Mouse (Mus musculus): ENCODE measurements around the gene Dbx1. TPM values are rescaled to one million over a fixed set of nuclear protein-coding genes. Genes with fewer than 3 reads are reported as not detected.

Gene Dbx1
- polyA plus RNA-seq, 1 experiment from 2014 or later = 28.6 TPM

DNA sequence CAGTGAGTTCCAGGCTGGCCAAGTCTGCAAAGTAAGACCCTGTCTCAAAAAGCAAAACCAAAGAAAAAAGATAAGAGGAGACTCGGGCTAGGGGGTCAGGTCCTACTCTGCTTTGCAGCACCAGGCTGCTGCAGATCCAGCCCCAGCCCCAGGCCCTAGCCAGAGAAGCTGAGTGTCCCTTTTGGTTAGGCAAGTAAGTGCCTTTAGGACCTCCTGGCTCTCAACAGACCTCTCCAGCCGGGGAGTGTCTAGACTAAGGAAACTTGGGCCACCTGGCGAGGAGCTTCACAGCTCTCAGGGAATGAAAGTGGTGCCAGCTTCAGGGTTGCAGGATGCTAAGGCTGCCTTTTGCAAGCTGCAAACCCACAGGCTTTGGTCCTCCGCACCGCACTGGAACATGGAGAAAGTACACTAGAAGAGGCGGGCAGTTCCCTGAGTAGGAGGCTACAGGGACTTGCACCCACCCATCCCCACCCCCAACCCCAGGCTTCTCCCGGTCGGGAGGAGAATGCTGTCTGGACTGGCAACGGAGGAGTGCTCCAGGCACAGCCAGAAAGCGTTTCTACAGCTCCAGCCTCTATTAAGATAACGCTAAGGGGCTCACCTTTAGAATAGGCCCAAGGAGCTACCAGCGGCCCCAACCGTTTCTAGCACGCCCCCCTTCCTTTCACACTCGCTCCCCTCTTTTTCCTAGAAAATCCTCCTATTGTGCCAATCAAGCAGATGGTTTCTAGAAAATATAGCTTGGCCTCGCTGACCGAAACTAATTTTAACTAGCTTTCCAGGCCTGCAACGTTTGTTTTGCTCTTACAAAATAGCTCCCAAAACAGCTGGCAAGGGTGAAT is 3.4 kb upstream of the Dbx1 start:
- H3K27ac ChIP-seq = peak overlapping the region; percentile 46; the same call in 1 of the 2 replicates
- H3K9ac ChIP-seq = no peak overlapping the region
- no peaks in the 10 kb centered on the region for H3K9me3 ChIP-seq
- H3K36me3 ChIP-seq (replicated peaks) = no peaks in the 10 kb centered on the region
- peak; percentile 28; the same call in 1 of the 2 replicates for ATAC-seq (ENCODE audit: low FRiP score)
- peaks cover 66% of the 10 kb centered on the region for H3K4me1 ChIP-seq
- H3K27me3 ChIP-seq = peaks cover 97% of the 10 kb centered on the region
- no peak overlapping the region for H3K4me3 ChIP-seq (replicated peaks)
- peak overlapping the region; percentile 1; the same call in 1 of the 2 replicates for H3K4me2 ChIP-seq
- WGBS = 3% methylated on average over 18 of the region's 18 CpGs

DNA sequence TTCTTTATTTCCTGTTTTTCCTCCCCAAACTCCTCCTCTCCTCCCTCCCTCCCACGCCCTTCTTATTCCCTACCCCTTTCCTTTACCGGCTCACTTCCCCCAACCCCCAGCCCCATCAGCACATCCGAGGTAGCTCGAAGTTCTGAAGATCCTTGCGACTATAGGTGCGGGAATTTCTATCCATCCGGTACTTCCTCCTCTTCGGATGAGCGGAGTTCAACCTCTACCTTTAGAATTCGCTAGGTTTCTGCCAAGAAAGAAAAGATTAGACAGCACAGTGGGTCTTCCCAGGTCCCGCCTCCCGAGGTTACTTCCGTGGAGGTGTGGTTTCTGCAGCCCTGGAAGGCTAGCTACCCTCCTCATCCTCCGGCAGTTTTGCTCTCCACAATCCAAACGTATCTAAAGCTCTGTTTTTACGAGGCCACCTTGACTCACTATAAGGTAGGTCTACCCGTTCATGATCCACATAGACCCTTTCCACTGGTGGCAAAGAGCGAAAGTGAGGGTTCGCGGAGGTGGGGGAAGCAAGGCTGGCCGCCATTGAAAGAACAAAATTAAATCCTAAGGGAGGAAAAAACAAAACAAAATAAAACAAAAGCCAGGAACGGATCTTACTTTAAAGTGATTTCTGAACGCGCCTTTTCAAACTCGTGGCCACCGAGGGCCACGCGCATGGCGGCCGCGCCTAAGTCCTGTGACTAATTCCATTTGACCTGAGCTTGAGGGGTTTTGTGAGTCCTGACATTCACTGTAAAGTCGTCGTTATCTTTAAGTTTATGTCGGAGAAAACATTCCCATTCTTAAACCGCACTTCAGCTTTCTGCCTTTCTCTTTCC is 2.5 kb upstream of the Dbx1 start:
- peak overlapping the region; percentile 30 for H3K4me2 ChIP-seq
- WGBS = 2% methylated on average over 35 of the region's 35 CpGs
- no peak overlapping the region for H3K27ac ChIP-seq

DNA sequence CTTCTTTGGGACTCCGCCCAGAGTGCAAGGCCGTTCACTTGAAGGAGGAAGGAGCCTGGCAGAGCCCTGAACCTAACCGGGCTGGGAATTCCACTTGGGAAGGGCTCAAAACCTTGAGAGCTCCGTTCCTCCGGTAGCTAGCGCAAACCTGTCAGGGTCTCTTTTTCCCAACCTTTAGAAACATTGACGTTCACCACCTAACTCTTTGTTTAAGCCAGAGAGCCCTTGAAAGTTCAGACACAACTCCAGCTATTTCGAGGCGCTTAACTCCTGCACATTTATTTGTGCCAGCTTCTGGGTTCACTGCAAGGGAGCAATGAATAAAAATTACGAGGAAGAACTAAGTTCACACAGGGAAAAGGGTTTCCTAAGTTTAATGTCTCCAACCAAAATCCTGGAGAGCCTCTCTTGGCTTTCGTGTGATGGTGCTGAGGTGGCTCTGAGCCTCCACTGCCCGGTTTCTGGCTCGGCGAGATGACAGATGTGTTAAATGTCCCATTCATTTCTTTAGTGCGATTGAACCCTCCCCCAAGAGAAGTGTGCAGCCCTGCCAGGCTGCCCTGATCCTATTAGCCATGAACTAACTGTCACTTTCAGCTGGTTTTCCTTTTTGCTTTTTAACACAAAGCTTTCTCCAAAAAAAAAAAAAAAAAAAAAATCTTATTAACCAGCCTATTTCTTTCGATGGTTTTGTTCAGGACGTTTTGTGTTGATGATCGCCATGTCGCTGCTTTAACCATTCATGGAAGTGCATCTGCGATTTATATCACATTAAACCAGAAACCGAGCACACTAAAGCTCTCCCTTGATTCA is 1.4 kb upstream of the Dbx1 start:
- no peak overlapping the region for H3K9ac ChIP-seq
- H3K4me3 ChIP-seq (replicated peaks) = no peak overlapping the region
- peak overlapping the region; percentile 30; the same call in 1 of the 2 replicates for H3K4me2 ChIP-seq
- peaks cover 86% of the 10 kb centered on the region for H3K4me1 ChIP-seq
- no peaks in the 10 kb centered on the region for H3K36me3 ChIP-seq (replicated peaks)
- no peak overlapping the region for H3K27ac ChIP-seq
- no peak for ATAC-seq (ENCODE audit: low FRiP score)
- peaks cover 93% of the 10 kb centered on the region for H3K27me3 ChIP-seq
- WGBS = under 1% methylated on average over 21 of the region's 21 CpGs
- H3K9me3 ChIP-seq = no peaks in the 10 kb centered on the region

More for the DNA sequence above, 2.5 kb upstream of the Dbx1 start:
- Histone ChIP-seq H3K9me3 (no peaks in the 10 kb centered on the region), H3K9ac (no peak overlapping the region), H3K36me3 (replicated peaks) (no peaks in the 10 kb centered on the region), H3K27me3 (peaks cover 92% of the 10 kb centered on the region), H3K4me1 (peaks cover 75% of the 10 kb centered on the region), H3K4me3 (replicated peaks) (no peak overlapping the region)
- no peak for ATAC-seq (ENCODE audit: low FRiP score)

DNA sequence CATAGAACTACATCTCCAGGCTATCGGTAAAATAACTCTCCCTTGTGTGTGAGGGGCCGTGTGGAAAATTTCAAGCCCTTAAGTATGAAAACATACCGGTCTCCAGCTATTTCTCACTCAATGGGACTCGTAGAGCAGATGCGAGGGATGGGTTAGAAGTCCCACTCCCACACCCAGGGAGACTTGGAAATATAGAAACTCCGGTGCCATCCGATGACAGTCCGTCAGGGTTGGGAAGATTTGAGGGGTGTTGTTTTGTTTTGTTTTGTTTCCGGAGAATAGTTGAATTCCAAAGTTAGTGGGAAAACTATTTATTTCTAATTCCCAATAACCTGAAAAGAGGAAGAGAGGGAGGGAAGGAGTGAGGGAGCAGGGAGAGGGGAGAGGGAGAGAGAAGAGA is 632 bp upstream of the Dbx1 start:
- ATAC-seq (ENCODE audit: low FRiP score) = no peak
- H3K9ac ChIP-seq = no peak overlapping the region
- WGBS = under 1% methylated on average over 9 of the region's 9 CpGs
- H3K4me3 ChIP-seq (replicated peaks) = no peak overlapping the region
- H3K36me3 ChIP-seq (replicated peaks) = no peaks in the 10 kb centered on the region
- H3K4me1 ChIP-seq = peaks cover 93% of the 10 kb centered on the region
- no peak overlapping the region for H3K27ac ChIP-seq
- H3K9me3 ChIP-seq = no peaks in the 10 kb centered on the region
- peaks cover 93% of the 10 kb centered on the region for H3K27me3 ChIP-seq
- no peak overlapping the region; the same call in 1 of the 2 replicates for H3K4me2 ChIP-seq

DNA sequence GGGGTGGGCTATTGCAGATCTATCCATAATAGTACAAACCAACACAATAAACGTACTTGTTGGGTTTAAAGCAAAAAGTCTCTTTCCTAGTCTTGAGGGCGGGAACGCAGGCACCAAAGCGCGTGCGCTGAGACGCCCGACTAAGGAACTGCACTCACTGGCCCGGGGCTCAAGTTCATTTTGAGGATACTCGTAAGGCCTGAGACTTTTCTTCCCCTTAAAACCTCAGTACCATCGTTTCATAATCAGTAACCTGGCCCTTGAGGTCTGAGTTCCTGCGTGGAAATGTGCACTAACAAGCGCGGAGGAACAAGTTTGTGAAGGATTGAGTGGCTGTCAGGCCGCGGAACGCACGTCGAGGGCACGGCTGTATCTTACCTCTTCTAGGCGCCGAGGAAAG is 678 bp downstream of the Dbx1 start:
- peak overlapping the region; percentile 25; the same call in 1 of the 2 replicates for H3K9ac ChIP-seq
- no peaks in the 10 kb centered on the region for H3K9me3 ChIP-seq
- H3K4me2 ChIP-seq = peak overlapping the region; percentile 54
- H3K27ac ChIP-seq = no peak overlapping the region; the same call in 1 of the 2 replicates
- no peak for ATAC-seq (ENCODE audit: low FRiP score)
- H3K27me3 ChIP-seq = peaks cover 93% of the 10 kb centered on the region
- peaks cover 86% of the 10 kb centered on the region for H3K4me1 ChIP-seq
- no peaks in the 10 kb centered on the region for H3K36me3 ChIP-seq (replicated peaks)
- H3K4me3 ChIP-seq (replicated peaks) = peak overlapping the region; percentile 34
- WGBS = under 1% methylated on average over 22 of the region's 22 CpGs

DNA sequence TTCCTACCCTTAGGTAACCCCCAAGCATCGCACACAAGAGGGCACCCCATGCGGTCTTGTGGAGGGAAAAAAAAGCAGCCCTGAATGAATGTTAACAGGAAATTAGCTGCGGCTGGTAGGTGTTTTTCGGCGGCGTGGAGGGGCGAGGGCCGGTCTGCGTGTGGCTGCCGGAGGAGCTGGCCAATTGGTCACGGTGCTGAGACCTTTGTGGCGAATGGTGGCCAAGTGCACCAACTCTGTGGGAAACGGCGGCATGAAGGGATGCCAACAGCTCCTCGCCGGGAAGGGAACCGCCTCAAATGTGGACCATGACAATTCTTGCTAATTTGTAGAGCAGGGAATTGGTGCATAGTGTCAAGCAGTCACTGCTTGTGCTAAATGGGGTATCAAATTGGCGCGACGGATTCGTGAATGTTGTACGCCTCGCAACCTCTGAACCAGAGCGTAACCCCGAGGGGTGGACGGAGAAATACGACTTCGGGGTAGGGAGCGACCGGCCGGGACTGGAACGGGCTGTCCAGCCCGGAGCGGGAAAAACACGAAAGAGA is 1.5 kb downstream of the Dbx1 start:
- peak overlapping the region; percentile 34 for H3K4me3 ChIP-seq (replicated peaks)
- WGBS = under 1% methylated on average over 35 of the region's 35 CpGs
- no peak overlapping the region for H3K27ac ChIP-seq
- peaks cover 93% of the 10 kb centered on the region for H3K27me3 ChIP-seq
- no peaks in the 10 kb centered on the region for H3K9me3 ChIP-seq
- 0 out of 2 replicates have a peak overlapping the region, but pooled peaks have one; percentile 21 for H3K9ac ChIP-seq
- peaks cover 78% of the 10 kb centered on the region for H3K4me1 ChIP-seq
- ATAC-seq (ENCODE audit: low FRiP score) = no peak
- peak overlapping the region; percentile 54 for H3K4me2 ChIP-seq
- no peaks in the 10 kb centered on the region for H3K36me3 ChIP-seq (replicated peaks)

DNA sequence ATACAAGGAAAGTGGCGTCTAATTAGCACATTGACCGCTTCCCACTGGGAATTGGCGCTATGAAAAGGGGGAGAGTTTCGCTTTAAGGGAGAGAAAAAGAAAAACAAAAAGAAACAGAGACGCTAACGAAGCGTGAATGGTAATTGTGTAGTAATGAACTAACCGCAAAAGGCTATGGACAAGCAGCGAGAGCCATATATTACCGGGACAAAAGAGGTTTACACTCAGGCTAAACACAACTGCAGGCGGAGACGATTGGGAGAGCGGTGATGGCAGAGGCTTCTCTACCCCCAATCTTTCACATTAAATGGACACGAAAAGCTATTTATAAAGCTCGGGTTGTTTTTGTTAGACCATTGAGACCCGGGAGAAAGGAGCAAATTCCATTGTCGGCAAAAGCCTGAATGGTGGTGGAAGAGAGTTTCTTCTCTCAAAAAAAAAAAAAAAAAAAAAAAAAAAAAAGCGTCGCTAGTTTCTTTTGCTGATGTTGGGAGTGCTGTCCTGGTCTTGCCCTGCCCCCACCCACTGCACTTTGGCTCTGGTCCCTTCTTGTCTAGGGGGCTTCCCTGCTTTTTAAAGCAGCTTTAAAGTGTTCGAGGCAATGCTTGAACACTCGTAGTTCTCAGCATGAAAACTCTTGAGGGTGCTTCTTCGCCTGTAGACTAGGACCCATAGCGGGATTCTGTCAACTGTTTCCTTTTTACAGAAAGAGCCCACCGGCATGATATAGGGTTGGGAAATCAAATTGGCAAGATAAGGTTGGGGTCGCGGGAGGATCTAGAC is 2.2 kb downstream of the Dbx1 start:
- Histone ChIP-seq H3K4me3 (replicated peaks) (peak overlapping the region; percentile 34), H3K27me3 (peaks cover 93% of the 10 kb centered on the region), H3K36me3 (replicated peaks) (no peaks in the 10 kb centered on the region), H3K4me1 (peaks cover 71% of the 10 kb centered on the region), H3K9me3 (no peaks in the 10 kb centered on the region), H3K4me2 (peak overlapping the region; percentile 54), H3K27ac (0 out of 2 replicates have a peak overlapping the region, but pooled peaks have one; percentile 15), H3K9ac (no peak overlapping the region)
- peak; percentile 66; the same call in 1 of the 2 replicates for ATAC-seq (ENCODE audit: low FRiP score)
- whole genome bisulfite sequencing = under 1% methylated on average over 25 of the region's 26 CpGs

DNA sequence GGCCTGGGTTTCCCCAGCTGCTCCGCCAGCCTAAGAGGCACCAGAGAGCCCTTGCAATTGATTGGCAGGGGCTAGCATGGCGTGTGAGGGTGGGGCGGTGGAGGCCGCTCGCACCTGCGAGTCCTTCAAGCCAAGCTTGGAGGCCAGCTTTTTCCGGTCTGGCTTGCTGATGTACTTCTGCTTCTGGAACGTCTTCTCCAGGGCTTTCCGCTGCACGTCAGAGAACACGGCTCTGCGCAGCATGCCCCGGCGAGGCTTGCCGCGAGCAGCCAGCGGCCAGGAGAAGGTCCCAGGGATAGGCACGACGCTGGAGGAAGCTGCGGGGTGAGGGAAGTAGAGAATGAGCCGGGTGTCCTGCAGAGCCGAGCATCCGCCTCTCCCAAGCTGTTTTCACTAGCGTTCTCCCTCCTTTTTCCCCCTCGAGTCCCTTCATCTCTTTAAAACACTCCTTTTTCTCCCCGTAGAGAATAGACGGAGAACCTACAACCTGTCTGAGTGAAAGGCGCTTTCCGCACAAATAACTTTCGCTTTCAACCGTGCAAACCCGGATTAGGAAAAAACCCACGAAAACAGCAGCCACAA is 3.2 kb downstream of the Dbx1 start:
- no peaks in the 10 kb centered on the region for H3K9me3 ChIP-seq
- 1% methylated on average over 33 of the region's 33 CpGs for WGBS
- peaks cover 61% of the 10 kb centered on the region for H3K4me1 ChIP-seq
- H3K4me3 ChIP-seq (replicated peaks) = peak overlapping the region; percentile 34
- H3K36me3 ChIP-seq (replicated peaks) = no peaks in the 10 kb centered on the region
- peak; percentile 31; the same call in 1 of the 2 replicates for ATAC-seq (ENCODE audit: low FRiP score)
- H3K27ac ChIP-seq = peak overlapping the region; percentile 20; the same call in 1 of the 2 replicates
- peaks cover 93% of the 10 kb centered on the region for H3K27me3 ChIP-seq
- peak overlapping the region; percentile 46 for H3K9ac ChIP-seq
- H3K4me2 ChIP-seq = peak overlapping the region; percentile 54

DNA sequence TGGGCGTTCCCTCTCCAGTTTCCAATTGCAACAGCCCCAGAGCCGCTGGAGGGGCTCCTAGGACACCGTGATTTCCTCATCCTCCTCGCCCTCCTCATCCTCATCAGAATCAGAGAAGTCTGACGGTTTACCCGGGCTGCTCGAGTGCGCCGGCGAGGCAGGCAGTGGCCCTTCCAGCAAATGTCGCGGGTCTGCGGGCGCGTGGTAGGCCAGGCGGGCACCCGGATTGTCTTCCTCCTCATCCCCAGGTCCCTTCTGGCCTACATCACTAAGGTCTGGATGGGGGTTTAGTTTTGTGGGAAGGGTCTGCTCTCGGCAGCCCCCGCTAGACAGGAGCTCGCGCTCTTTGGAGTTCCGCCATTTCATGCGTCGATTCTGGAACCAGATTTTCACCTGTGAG is 4.3 kb downstream of the Dbx1 start:
- Histone ChIP-seq H3K9ac (no peak overlapping the region), H3K27ac (no peak overlapping the region)

DNA sequence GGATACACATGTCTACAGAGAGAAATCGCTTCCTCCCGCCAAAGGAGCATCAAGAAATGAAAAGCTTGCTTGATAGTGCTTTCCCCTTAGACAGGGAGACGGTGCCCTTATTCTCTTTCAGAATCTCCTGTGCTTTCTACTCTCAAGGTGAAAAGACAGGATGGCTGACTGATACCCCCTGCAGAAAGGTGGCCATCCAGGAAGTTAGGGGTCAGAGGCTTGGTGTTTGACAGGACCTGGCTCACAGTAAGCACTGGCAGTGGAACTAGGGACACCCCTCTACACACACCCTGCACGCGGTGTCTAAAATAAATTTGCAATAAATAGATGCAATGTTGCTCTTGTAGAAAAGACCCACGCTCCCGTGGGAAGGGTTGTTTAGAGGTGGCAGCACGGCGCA is 4.8 kb downstream of the Dbx1 start:
- Histone ChIP-seq H3K27me3 (peaks cover 93% of the 10 kb centered on the region), H3K4me2 (no peak overlapping the region), H3K4me1 (peaks cover 47% of the 10 kb centered on the region), H3K36me3 (replicated peaks) (no peaks in the 10 kb centered on the region), H3K9me3 (no peaks in the 10 kb centered on the region), H3K9ac (no peak overlapping the region), H3K27ac (no peak overlapping the region), H3K4me3 (replicated peaks) (peak overlapping the region; percentile 34; the same call in 1 of the 2 replicates)
- WGBS = 18% methylated on average over 9 of the region's 9 CpGs
- no peak for ATAC-seq (ENCODE audit: low FRiP score)

More for the DNA sequence above, 4.3 kb downstream of the Dbx1 start:
- 8% methylated on average over 24 of the region's 24 CpGs for WGBS
- Histone ChIP-seq H3K27me3 (peaks cover 93% of the 10 kb centered on the region), H3K36me3 (replicated peaks) (no peaks in the 10 kb centered on the region), H3K9me3 (no peaks in the 10 kb centered on the region), H3K4me2 (peak overlapping the region; percentile 54), H3K4me3 (replicated peaks) (peak overlapping the region; percentile 34; the same call in 1 of the 2 replicates), H3K4me1 (peaks cover 52% of the 10 kb centered on the region)
- no peak for ATAC-seq (ENCODE audit: low FRiP score)

All from forebrain, embryonic 12.5 days (tissue).